ENCODE assay signal across 32 mouse cellular contexts in the genomic region with DNA sequence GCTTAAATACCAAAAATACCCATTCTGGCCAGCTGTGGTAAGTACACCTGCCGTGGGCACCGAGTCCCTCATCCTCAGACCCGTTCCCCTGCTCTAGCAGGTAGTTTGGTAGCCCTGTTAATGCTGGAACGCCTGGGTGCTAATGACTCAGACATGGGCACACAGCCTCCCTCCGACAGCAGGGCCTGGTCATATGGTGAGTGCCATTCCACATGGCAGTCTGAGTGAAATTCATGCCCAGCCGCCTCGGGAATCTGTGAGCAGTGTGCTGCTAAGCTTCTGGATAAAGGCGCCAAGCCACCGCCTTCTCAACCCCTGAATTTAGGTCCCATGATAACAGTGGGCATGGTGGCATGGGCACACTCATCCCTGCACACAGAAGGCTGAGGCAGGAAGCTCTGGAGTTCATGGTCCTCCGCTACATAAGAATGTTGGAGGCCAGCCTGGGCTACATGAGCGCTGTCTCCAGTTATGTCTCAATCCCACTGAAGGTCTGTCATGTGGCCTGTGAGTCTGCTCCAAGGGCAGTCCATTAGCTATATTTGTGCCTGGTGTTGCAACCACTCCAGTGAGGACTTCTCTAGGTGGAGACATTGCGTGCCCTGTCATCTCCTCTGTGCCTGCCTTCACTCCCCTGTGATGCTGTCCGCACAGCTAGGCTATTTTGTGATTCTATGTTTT. TPM values are rescaled to one million over a fixed set of nuclear protein-coding genes. Genes with fewer than 3 reads are reported as not detected.
DNase-seq lines count a peak whose midpoint lies in the region; ATAC-seq and TF ChIP-seq lines count a peak whose summit lies in the region.
"Had no signal": no experiment of that assay in that cellular context is flagged by ENCODE, and none has a peak within 500 bp of the region (broad histone marks: within the 10 kb centered on the region; RNA-seq: fewer than 3 reads in every experiment).

No protein-coding gene starts in this region.

- DNase-seq in cerebellum, adult 2 months, result peak; percentile 52 to 74
- no peak for DNase-seq in cerebellum, adult 18-20 months
- peak; percentile 64 for DNase-seq in layer of hippocampus, adult 9-11 months
- no peak for DNase-seq in layer of hippocampus, postnatal 25 days (ENCODE audit: extremely low spot score in 1 of 2, low spot score in 1 of 2)
- DNase-seq in midbrain, embryonic 11.5 days (ENCODE audit: low spot score, missing footprints), result peak; percentile 82
- no peak for DNase-seq in midbrain, postnatal 0 days (ENCODE audit: low spot score)
- no peak for DNase-seq in kidney, adult 11 months
- DNase-seq: adrenal gland, postnatal 25 days; cerebellum, postnatal 10 days; forebrain, postnatal 0 days; gastrocnemius, postnatal 10 days; heart, postnatal 14 days; kidney, adult 2 months; lung, embryonic 14.5 days; lung, postnatal 14 days; right cerebral cortex, adult 18-20 months; spleen, adult 18-20 months; thymus, adult 2 months; thymus, postnatal 4 days had no signal

- peaks cover 38% of the 10 kb centered on the region for H3K4me1 ChIP-seq in cerebellum, adult 2 months (ENCODE audit: control insufficient read depth, insufficient read depth, low read length)
- peaks cover 25% of the 10 kb centered on the region for H3K4me1 ChIP-seq in midbrain, embryonic 11.5 days (ENCODE audit: control insufficient read depth, insufficient read depth, low read length)
- peaks cover 7% of the 10 kb centered on the region; the same call in 1 of the 2 replicates for H3K4me1 ChIP-seq in midbrain, postnatal 0 days (ENCODE audit: insufficient read depth, low read length)
- peaks cover 30% of the 10 kb centered on the region for H3K4me1 ChIP-seq in midbrain, embryonic 15.5 days

- WGBS in cerebellum, adult 2 months, result 52% methylated on average over 13 of the region's 13 CpGs
- 93% methylated on average over 13 of the region's 13 CpGs for WGBS in midbrain, embryonic 11.5 days
- WGBS in midbrain, postnatal 0 days, result 82% methylated on average over 13 of the region's 13 CpGs
- 85% methylated on average over 13 of the region's 13 CpGs for WGBS in midbrain, embryonic 15.5 days

- H3K4me3 ChIP-seq in cerebellum, adult 2 months (replicated peaks; ENCODE audit: insufficient read depth, low read depth, low read length), result no peak overlapping the region
- peak overlapping the region; percentile 31; the same call in 1 of the 2 replicates for H3K4me3 ChIP-seq in midbrain, embryonic 11.5 days (ENCODE audit: low read depth, low read length)
- H3K4me3 ChIP-seq in midbrain, postnatal 0 days (ENCODE audit: low read depth, low read length), result no peak overlapping the region
- no peak overlapping the region for H3K4me3 ChIP-seq in midbrain, embryonic 15.5 days
- H3K4me3 ChIP-seq: embryonic facial prominence, embryonic 10.5 days; embryonic facial prominence, embryonic 15.5 days; forebrain, embryonic 12.5 days; hindbrain, embryonic 15.5 days; limb, embryonic 10.5 days; limb, embryonic 15.5 days; myocyte; neural tube, embryonic 12.5 days had no signal

- no peaks in the 10 kb centered on the region for H3K9me3 ChIP-seq in midbrain, embryonic 11.5 days (ENCODE audit: control insufficient read depth, low read length)
- H3K9me3 ChIP-seq in midbrain, postnatal 0 days (ENCODE audit: low read length), result no peaks in the 10 kb centered on the region
- no peaks in the 10 kb centered on the region for H3K9me3 ChIP-seq in midbrain, embryonic 15.5 days
- H3K9me3 ChIP-seq: embryonic facial prominence, embryonic 10.5 days; embryonic facial prominence, embryonic 15.5 days; forebrain, embryonic 12.5 days; G1E; hindbrain, embryonic 10.5 days; hindbrain, embryonic 15.5 days; limb, embryonic 10.5 days; limb, embryonic 15.5 days; neural tube, embryonic 12.5 days had no signal

- H3K36me3 ChIP-seq in midbrain, embryonic 11.5 days (ENCODE audit: control insufficient read depth, insufficient read depth, low read length), result peaks cover 46% of the 10 kb centered on the region
- peaks cover 73% of the 10 kb centered on the region for H3K36me3 ChIP-seq in midbrain, postnatal 0 days (ENCODE audit: insufficient read depth, low read length)
- peaks cover 41% of the 10 kb centered on the region for H3K36me3 ChIP-seq in midbrain, embryonic 15.5 days (replicated peaks)

- H3K9ac ChIP-seq in midbrain, embryonic 11.5 days (ENCODE audit: low read length), result no peak overlapping the region
- H3K9ac ChIP-seq in midbrain, postnatal 0 days (replicated peaks; ENCODE audit: low read length, poor library complexity, severe bottlenecking), result no peak overlapping the region
- H3K9ac ChIP-seq in midbrain, embryonic 15.5 days, result no peak overlapping the region
- H3K9ac ChIP-seq: embryonic facial prominence, embryonic 15.5 days; forebrain, embryonic 12.5 days; forebrain, postnatal 0 days; hindbrain, embryonic 15.5 days; limb, embryonic 15.5 days; liver, embryonic 14.5 days; lung, embryonic 14.5 days; neural tube, embryonic 12.5 days had no signal

- TF ChIP-seq CTCF in cerebellum, adult 2 months (IDR thresholded peaks at IDR 0.05; ENCODE audit: borderline replicate concordance, insufficient read depth, low read depth, low read length), result no peak
- TF ChIP-seq CTCF in midbrain, postnatal 0 days (IDR thresholded peaks at IDR 0.05), result no peak

- no peak for ATAC-seq in midbrain, embryonic 11.5 days (ENCODE audit: low FRiP score)
- no peak for ATAC-seq in midbrain, postnatal 0 days (ENCODE audit: low FRiP score)
- no peak for ATAC-seq in midbrain, embryonic 15.5 days (replicated peaks)
- ATAC-seq: forebrain, postnatal 0 days; inflammation-experienced regulatory T-cells, adult 6 months had no signal

- H3K27ac ChIP-seq in cerebellum, adult 2 months (ENCODE audit: insufficient read depth, low read length), result no peak overlapping the region
- H3K27ac ChIP-seq in midbrain, embryonic 11.5 days (ENCODE audit: low read depth, low read length), result no peak overlapping the region
- H3K27ac ChIP-seq in midbrain, postnatal 0 days (ENCODE audit: low read depth, low read length), result no peak overlapping the region
- H3K27ac ChIP-seq in midbrain, embryonic 15.5 days, result no peak overlapping the region
- H3K27ac ChIP-seq: embryonic facial prominence, embryonic 10.5 days; embryonic facial prominence, embryonic 15.5 days; forebrain, embryonic 12.5 days; hindbrain, embryonic 10.5 days; hindbrain, embryonic 15.5 days; limb, embryonic 10.5 days; limb, embryonic 15.5 days; liver, embryonic 14.5 days; neural tube, embryonic 12.5 days had no signal

- TF ChIP-seq POLR2A in cerebellum, adult 2 months (IDR thresholded peaks at IDR 0.05; ENCODE audit: borderline replicate concordance, insufficient read depth, low read length), result no peak

- H3K4me2 ChIP-seq in midbrain, embryonic 11.5 days, result peak overlapping the region; percentile 82
- H3K4me2 ChIP-seq in midbrain, postnatal 0 days (ENCODE audit: low read depth, low read length, poor library complexity, severe bottlenecking), result no peak overlapping the region
- H3K4me2 ChIP-seq in midbrain, embryonic 15.5 days, result peak overlapping the region; percentile 39
- H3K4me2 ChIP-seq: embryonic facial prominence, embryonic 15.5 days; forebrain, embryonic 12.5 days; hindbrain, embryonic 15.5 days; limb, embryonic 15.5 days; lung, embryonic 14.5 days; neural tube, embryonic 12.5 days had no signal

- H3K27me3 ChIP-seq in cerebellum, adult 2 months (ENCODE audit: control insufficient read depth, insufficient read depth, low read length), result no peaks in the 10 kb centered on the region
- H3K27me3 ChIP-seq in midbrain, embryonic 11.5 days (ENCODE audit: control insufficient read depth, insufficient read depth, low read length), result no peaks in the 10 kb centered on the region
- H3K27me3 ChIP-seq in midbrain, postnatal 0 days (ENCODE audit: insufficient read depth, low read length), result no peaks in the 10 kb centered on the region
- H3K27me3 ChIP-seq in midbrain, embryonic 15.5 days (replicated peaks), result no peaks in the 10 kb centered on the region
- H3K27me3 ChIP-seq: embryonic facial prominence, embryonic 15.5 days; forebrain, embryonic 12.5 days; hindbrain, embryonic 15.5 days; limb, embryonic 15.5 days; neural tube, embryonic 12.5 days had no signal

RNA-seq across cellular contexts. Expression of a gene that starts 10.1 kb away (rescaled TPM):
- 41.1 and 42.5 TPM in 2 replicates for polyA plus RNA-seq in cerebellum, adult 2 months (2012; rRNA removed)
- total RNA-seq in layer of hippocampus, postnatal 25 days (2021), result 10 to 100 TPM; 39.5 to 48.9 TPM
- polyA plus RNA-seq in midbrain, embryonic 11.5 days (2014; fragmentation: Nextera tagmentation; extraction: Ambion mirVana), result 134 and 142 TPM in 2 replicates
- 45.1 and 60.9 TPM in 2 replicates for total RNA-seq in midbrain, postnatal 0 days (2014; rRNA removed)
- polyA plus RNA-seq in midbrain, postnatal 0 days (2015; fragmentation: Nextera tagmentation; extraction: Ambion mirVana), result 42.4 and 49.6 TPM in 2 replicates
- 56.4 and 59.5 TPM in 2 replicates for polyA plus RNA-seq in midbrain, embryonic 15.5 days (2015; fragmentation: Nextera tagmentation; extraction: Ambion mirVana)

RNA-seq across cellular contexts. Expression of a gene that starts 12.6 kb away (rescaled TPM):
- 668 and 680 TPM in 2 replicates for polyA plus RNA-seq in cerebellum, adult 2 months (2012; rRNA removed)
- 100 to 1,000 TPM; 196 to 223 TPM for total RNA-seq in layer of hippocampus, postnatal 25 days (2021)
- 209 and 229 TPM in 2 replicates for polyA plus RNA-seq in midbrain, embryonic 11.5 days (2014; fragmentation: Nextera tagmentation; extraction: Ambion mirVana)
- 193 and 201 TPM in 2 replicates for total RNA-seq in midbrain, postnatal 0 days (2014; rRNA removed)
- polyA plus RNA-seq in midbrain, postnatal 0 days (2015; fragmentation: Nextera tagmentation; extraction: Ambion mirVana), result 358 and 388 TPM in 2 replicates
- 290 and 305 TPM in 2 replicates for polyA plus RNA-seq in midbrain, embryonic 15.5 days (2015; fragmentation: Nextera tagmentation; extraction: Ambion mirVana)

RNA-seq across cellular contexts. Expression of a gene that starts 24.5 kb away (rescaled TPM):
- polyA plus RNA-seq in cerebellum, adult 2 months (2012; rRNA removed), result 52.9 and 54.5 TPM in 2 replicates
- 10 to 100 TPM; 43.1 to 54.7 TPM for total RNA-seq in layer of hippocampus, postnatal 25 days (2021)
- polyA plus RNA-seq in midbrain, embryonic 11.5 days (2014; fragmentation: Nextera tagmentation; extraction: Ambion mirVana), result 24.6 and 28.9 TPM in 2 replicates
- total RNA-seq in midbrain, postnatal 0 days (2014; rRNA removed), result 12.5 and 14.3 TPM in 2 replicates
- 16.8 and 19.6 TPM in 2 replicates for polyA plus RNA-seq in midbrain, postnatal 0 days (2015; fragmentation: Nextera tagmentation; extraction: Ambion mirVana)
- polyA plus RNA-seq in midbrain, embryonic 15.5 days (2015; fragmentation: Nextera tagmentation; extraction: Ambion mirVana), result 16.8 and 18.9 TPM in 2 replicates
- total RNA-seq: G1E had no signal

RNA-seq across cellular contexts. Expression of a gene that starts 25.0 kb away (rescaled TPM):
- 90.2 and 92.7 TPM in 2 replicates for polyA plus RNA-seq in cerebellum, adult 2 months (2012; rRNA removed)
- 10 to 100 TPM; 76.8 to 91.2 TPM for total RNA-seq in layer of hippocampus, postnatal 25 days (2021)
- polyA plus RNA-seq in midbrain, embryonic 11.5 days (2014; fragmentation: Nextera tagmentation; extraction: Ambion mirVana), result 37.8 and 42.6 TPM in 2 replicates
- 107 and 109 TPM in 2 replicates for total RNA-seq in midbrain, postnatal 0 days (2014; rRNA removed)
- polyA plus RNA-seq in midbrain, postnatal 0 days (2015; fragmentation: Nextera tagmentation; extraction: Ambion mirVana), result 34.2 and 34.5 TPM in 2 replicates
- polyA plus RNA-seq in midbrain, embryonic 15.5 days (2015; fragmentation: Nextera tagmentation; extraction: Ambion mirVana), result 60.5 and 60.8 TPM in 2 replicates

RNA-seq across cellular contexts. Expression of a gene that starts 56.0 kb away (rescaled TPM):
- 1,303 and 1,454 TPM in 2 replicates for polyA plus RNA-seq in cerebellum, adult 2 months (2012; rRNA removed)
- total RNA-seq in layer of hippocampus, postnatal 25 days (2021), result 100 to 1,000 TPM; 790 to 900 TPM
- polyA plus RNA-seq in midbrain, embryonic 11.5 days (2014; fragmentation: Nextera tagmentation; extraction: Ambion mirVana), result 752 and 845 TPM in 2 replicates
- total RNA-seq in midbrain, postnatal 0 days (2014; rRNA removed), result 971 and 1,162 TPM in 2 replicates
- polyA plus RNA-seq in midbrain, postnatal 0 days (2015; fragmentation: Nextera tagmentation; extraction: Ambion mirVana), result 633 and 645 TPM in 2 replicates
- polyA plus RNA-seq in midbrain, embryonic 15.5 days (2015; fragmentation: Nextera tagmentation; extraction: Ambion mirVana), result 516 and 528 TPM in 2 replicates

Comparison
In these comparisons a context has a peak if more than half of its experiments do, and no peak if none do; other contexts are left out.
1. DNase-seq: peak in cerebellum, adult 2 months (2 of 2), layer of hippocampus, adult 9-11 months (single experiment) and midbrain, embryonic 11.5 days (single experiment); none in cerebellum, adult 18-20 months (0 of 2), layer of hippocampus, postnatal 25 days (0 of 2), midbrain, postnatal 0 days (single experiment) and kidney, adult 11 months (single experiment).